Mouse (Mus musculus) mouse embryonic stem cell (cell line): ENCODE data around the gene Jazf1.

Experiments
- in situ Hi-C, 2 experiments: fragments of 300-500 bp; cut with MboI; formaldehyde crosslinking; loops; 1 replicate in 1 of 2; 3 replicates in 1 of 2; pipeline ENCODE4 v1.14.3; 2019 to 2020; ENCODE audit warnings: low sequenced_read_pairs in 2 of 2, low pct_unique_long_range_greater_than_20kb in 1 of 2, mixed read lengths in 1 of 2; ENCODE audit not compliant: unreplicated experiment in 1 of 2

Gene Jazf1

GRCm38 (mm10) chr6:52842598-52842997, 225.8 kb downstream of the Jazf1 start:
- in situ Hi-C loops, result loop anchor here in 1 of 2 experiments (25.0 kb wide), 1 partner anchor 580 kb away; the partner anchor contains the start of gene Hoxa13

GRCm38 (mm10) chr6:52841611-52842010, 226.8 kb downstream of the Jazf1 start:
- in situ Hi-C loops, result loop anchor here in 1 of 2 experiments (25.0 kb wide), 1 partner anchor 579 kb away; the partner anchor contains the start of gene Hoxa13

- in situ Hi-C loops, result loop anchor here in 1 of 2 experiments (25.0 kb wide), 1 partner anchor 578 kb away; the partner anchor contains the start of gene Hoxa13
Measured at GRCm38 (mm10) chr6:52840589-52841044, 227.8 kb downstream of the Jazf1 start.

- in situ Hi-C loops, result loop anchor here (10.0 to 25.0 kb wide), 2 partner anchors 576 to 584 kb away; partner anchors contain the start of gene Hoxa13 (in 1 of the 2)
Measured at GRCm38 (mm10) chr6:52838691-52839090, 229.7 kb downstream of the Jazf1 start.

GRCm38 (mm10) chr6:52837792-52838191, 230.6 kb downstream of the Jazf1 start:
- in situ Hi-C loops, result loop anchor here (10.0 to 25.0 kb wide), 2 partner anchors 575 to 583 kb away; partner anchors contain the start of gene Hoxa13 (in 1 of the 2)

- in situ Hi-C loops, result loop anchor here (10.0 to 25.0 kb wide), 2 partner anchors 574 to 582 kb away; partner anchors contain the start of gene Hoxa13 (in 1 of the 2)
Measured at GRCm38 (mm10) chr6:52836201-52836950, 232.1 kb downstream of the Jazf1 start.

GRCm38 (mm10) chr6:52827752-52828277, 240.6 kb downstream of the Jazf1 start:
- in situ Hi-C loops, result loop anchor here in 1 of 2 experiments (25.0 kb wide), 1 partner anchor 566 kb away; the partner anchor contains the start of gene Hoxa13

- in situ Hi-C loops, result loop anchor here in 1 of 2 experiments (25.0 kb wide), 1 partner anchor 563 kb away; the partner anchor contains the start of gene Hoxa13
Measured at GRCm38 (mm10) chr6:52825535-52825934, 242.9 kb downstream of the Jazf1 start.

GRCm38 (mm10) chr6:52824977-52825482, 243.4 kb downstream of the Jazf1 start:
- in situ Hi-C loops, result loop anchor here in 1 of 2 experiments (25.0 kb wide), 1 partner anchor 563 kb away; the partner anchor contains the start of gene Hoxa13

GRCm38 (mm10) chr6:52823064-52823463, 245.4 kb downstream of the Jazf1 start:
- in situ Hi-C loops, result no loop called here

GRCm38 (mm10) chr6:52822625-52823024, 245.8 kb downstream of the Jazf1 start:
- in situ Hi-C loops, result no loop called here

- in situ Hi-C loops, result no loop called here
Measured at GRCm38 (mm10) chr6:52819353-52819752, 249.1 kb downstream of the Jazf1 start.

GRCm38 (mm10) chr6:52818041-52818440, 250.4 kb downstream of the Jazf1 start:
- in situ Hi-C loops, result no loop called here

GRCm38 (mm10) chr6:52817203-52817874, 251.1 kb downstream of the Jazf1 start:
- in situ Hi-C loops, result no loop called here

GRCm38 (mm10) chr6:52805237-52805856, 263.1 kb downstream of the Jazf1 start:
- in situ Hi-C loops, result no loop called here

GRCm38 (mm10) chr6:52802181-52802580, 266.2 kb downstream of the Jazf1 start:
- in situ Hi-C loops, result no loop called here

GRCm38 (mm10) chr6:52797252-52797800, 271.1 kb downstream of the Jazf1 start:
- in situ Hi-C loops, result no loop called here

- in situ Hi-C loops, result no loop called here
Measured at GRCm38 (mm10) chr6:52796691-52797090, 271.7 kb downstream of the Jazf1 start.
